Mouse (Mus musculus): ENCODE data around the gene Lpin1.

Gene Lpin1

DNA sequence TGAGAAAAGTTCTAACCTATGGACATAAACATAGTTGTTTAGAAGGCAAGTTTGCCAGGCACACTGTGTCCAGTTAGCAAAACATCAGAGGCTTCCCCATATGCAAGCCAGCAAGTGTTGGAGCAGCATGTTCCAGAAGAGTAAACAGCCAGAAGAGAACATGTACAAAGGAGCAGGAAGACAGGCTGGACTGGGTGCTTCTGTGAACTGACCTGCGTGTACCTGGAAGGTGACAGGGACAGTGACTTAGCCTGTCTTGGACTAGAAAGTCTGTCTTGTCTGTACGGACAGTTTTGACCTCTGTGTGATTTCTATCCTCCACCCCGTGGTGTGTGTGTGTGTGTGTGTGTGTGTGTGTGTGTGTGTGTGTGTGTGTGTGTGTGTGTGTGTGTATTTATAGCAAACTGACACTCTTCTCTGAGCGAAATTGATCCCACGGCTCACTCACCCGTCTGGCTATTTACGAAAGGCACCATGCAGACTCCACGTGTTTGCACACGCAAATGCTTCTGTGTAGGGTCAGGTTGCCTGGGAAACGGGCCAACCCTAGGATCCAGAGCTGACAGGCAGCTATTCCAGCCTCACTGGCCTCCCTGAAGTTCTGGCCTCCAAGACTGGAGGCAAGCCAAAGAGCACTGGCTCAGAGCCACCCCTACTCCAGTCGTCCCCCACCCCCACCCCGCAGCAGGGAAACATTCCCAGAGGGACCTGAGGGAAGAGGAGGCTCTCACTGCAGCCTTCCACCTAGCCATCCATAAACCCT, 7.9 kb upstream of the Lpin1 start:
- peak; percentile 24 for DNase-seq (ENCODE audit: low read depth, low spot score)

DNA sequence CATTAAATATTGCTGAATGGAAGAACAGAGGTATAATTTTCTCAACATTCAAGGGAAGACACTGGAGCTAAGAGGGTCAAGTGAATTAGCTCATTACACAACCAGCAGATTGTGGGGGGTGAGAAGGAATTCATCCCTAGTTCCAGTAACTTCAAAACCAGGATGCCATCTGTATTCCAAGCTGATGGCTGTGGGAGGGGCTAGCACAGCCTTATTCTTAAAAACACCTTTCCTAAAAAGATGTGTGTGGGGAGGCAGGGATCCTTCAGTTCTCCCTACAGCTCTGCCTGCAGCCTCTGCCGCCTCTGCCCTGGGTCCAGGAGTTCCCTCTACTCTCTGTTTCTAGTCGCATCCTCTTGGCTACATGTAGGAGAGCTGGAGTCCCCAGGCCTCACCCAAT, 5.0 kb upstream of the Lpin1 start:
- DNase-seq (ENCODE audit: low read depth, low spot score): no peak

GRCm38 (mm10) chr12:16614556-16614955, 3.8 kb upstream of the Lpin1 start:
- no peak for DNase-seq (ENCODE audit: low read depth, low spot score)

DNA sequence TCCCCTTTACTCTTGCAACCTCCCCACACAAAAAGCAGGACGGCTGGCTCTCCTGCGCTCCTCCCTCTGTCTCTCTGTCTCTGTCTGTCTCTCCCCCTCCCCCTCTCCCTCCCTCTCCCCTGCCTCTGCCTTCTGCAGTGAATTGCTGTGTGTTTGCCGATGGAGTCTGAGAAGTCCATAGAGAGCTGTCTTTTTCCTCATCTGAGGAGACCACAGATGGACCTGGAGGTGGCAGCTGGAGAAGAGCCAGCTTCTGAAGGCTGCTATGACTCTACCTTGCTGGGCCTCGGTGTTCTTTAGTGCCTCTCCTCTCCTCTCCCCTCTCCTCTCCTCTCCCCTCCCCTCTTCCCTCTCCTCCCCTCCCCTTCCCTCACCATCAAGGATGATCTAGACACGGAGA, 5.1 kb downstream of the Lpin1 start:
- DNase-seq (ENCODE audit: low read depth, low spot score): no peak

GRCm38 (mm10) chr12:16602271-16602670, 8.5 kb downstream of the Lpin1 start:
- no peak for DNase-seq (ENCODE audit: low read depth, low spot score)

- DNase-seq (ENCODE audit: low read depth, low spot score): no peak
Measured at GRCm38 (mm10) chr12:16600374-16600773, 10.4 kb downstream of the Lpin1 start.

DNA sequence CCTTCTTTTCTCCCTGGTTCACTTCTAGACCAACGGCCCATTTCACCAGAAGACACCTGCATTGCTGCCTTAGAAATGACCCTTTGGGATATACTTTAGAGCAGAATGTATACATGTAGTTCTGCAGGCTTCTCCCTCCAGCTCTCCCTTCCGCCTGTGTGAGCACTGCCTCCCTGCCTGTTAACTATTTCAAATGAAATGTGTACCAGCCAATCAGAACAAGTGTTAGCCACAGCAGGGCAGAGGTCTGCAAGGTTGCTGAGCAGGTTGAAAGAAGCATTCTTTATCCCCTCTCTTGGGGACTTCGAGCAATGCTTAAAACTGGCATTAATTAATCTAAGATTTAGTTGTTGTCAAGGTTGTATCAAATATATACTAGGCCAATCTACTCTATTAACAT, 11.4 kb downstream of the Lpin1 start:
- DNase-seq (ENCODE audit: low read depth, low spot score): no peak

DNA sequence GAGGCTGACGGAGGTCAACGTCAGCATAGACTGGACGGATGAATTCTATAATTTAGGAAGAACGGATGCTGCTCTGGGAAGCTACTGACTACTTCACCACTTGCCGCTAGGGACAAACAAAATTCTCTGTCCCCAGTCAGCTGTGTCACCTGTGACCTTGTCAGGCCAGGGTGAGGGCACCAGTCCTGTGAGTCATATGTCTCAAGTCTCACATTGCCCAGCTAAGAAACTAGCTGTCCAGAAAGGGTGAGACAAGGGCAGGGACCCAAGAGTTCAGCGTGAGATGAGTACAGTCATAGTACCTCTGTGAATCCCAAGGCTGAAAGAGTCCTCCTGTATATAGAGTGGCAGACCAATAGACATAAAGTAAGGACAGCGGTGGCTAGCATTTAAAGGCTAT, 17.0 kb downstream of the Lpin1 start:
- no peak for DNase-seq (ENCODE audit: low read depth, low spot score)

DNA sequence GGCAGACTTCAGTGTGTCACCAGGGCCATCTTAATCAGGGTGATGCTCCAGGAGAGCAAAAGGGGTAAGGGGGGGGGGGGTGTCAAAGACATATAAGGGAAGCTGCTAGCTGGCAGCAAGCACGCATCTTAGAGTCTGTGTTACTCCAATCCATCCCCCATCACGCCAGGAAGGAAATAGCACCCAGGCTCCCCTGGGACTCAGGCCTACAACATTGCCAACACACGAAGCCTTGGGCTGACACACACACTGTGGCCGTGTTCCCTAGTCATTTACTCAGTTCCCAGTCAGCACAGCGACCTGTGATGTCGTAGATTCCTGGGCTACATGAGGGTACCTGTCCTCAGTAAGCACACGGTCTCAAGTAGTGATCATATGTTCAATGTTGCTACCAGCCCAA, 17.8 kb downstream of the Lpin1 start:
- DNase-seq (ENCODE audit: low read depth, low spot score): no peak

- DNase-seq (ENCODE audit: low read depth, low spot score): no peak
Measured at GRCm38 (mm10) chr12:16592451-16592850, 18.3 kb downstream of the Lpin1 start.

GRCm38 (mm10) chr12:16591453-16592200, 19.1 kb downstream of the Lpin1 start:
- peak; percentile 91 for DNase-seq (ENCODE audit: low read depth, low spot score)

GRCm38 (mm10) chr12:16589966-16590365, 20.8 kb downstream of the Lpin1 start:
- DNase-seq (ENCODE audit: low read depth, low spot score): no peak

- DNase-seq (ENCODE audit: low read depth, low spot score): peak; percentile 92
Measured at GRCm38 (mm10) chr12:16589204-16589949, 21.4 kb downstream of the Lpin1 start.

DNA sequence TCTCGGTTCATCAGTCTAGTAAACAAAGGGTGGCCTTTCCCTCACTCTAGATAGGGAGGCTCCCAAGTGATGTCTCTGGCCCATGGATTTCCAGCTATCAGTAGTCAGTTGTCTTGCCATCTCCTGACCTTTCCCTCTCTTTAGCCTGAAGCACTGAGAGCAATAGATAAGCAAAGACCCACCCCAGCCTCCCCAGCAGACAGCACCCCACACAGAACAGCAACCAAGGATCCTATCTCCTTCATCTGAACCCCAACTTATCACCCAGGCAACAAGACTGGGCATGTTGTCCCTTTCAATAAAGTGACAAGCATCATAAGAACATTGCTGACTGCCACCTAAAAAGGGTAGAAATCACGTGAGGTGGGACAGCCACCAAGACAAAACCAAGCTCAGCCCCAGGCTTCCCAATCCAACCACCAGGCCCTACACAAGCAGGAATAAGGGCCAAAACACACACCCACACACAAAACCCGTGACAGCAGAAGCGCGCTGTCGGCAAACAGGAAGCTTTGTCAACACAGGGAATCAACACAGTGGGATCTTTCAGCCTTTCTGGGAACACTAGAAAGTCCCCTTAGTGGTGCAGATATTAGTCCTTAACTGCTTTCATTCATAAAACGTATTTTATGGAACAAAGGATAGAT, 22.2 kb downstream of the Lpin1 start:
- peak; percentile 30 for DNase-seq (ENCODE audit: low read depth, low spot score)

DNA sequence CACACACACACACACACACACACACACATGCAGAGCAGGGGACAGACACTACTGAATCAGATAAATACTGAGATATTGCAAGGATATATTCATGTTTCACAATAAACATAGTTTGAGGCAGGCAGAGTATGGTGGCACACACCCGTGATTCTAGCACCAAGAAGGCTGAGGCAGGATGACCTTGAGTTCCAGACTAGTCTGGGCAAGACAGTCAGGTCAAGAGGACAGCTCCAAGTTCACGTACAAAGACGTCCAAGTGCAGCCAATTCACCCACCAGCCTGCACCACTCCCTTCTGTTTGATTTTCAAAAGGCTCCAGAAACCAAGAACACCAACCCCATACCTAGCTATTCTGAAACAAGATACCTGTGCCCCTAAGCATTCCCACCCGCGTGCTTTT, 23.0 kb downstream of the Lpin1 start:
- DNase-seq (ENCODE audit: low read depth, low spot score): peak; percentile 20

GRCm38 (mm10) chr12:16587111-16587510, 23.7 kb downstream of the Lpin1 start:
- no peak for DNase-seq (ENCODE audit: low read depth, low spot score)

DNA sequence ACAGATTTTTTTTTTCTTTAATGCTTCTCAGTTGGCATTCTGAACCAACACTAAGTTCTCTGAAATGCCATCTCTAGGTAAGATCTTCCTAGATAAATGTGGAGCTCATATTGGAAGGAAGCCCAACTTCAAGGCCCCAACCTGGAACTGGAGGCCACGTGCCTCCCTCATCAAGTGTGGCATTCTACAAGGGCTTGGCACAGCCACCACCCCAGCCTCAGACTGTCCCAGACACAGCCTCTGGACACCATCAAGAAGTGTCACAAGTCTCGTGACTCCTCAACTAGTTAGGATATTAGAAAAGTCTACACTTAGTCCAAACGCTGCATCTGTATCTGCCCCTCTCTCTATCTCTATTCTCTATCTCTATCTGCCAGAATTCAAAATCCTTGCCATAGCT, 25.8 kb downstream of the Lpin1 start:
- DNase-seq (ENCODE audit: low read depth, low spot score): no peak

GRCm38 (mm10) chr12:16584035-16584682, 26.6 kb downstream of the Lpin1 start:
- DNase-seq (ENCODE audit: low read depth, low spot score): no peak

DNA sequence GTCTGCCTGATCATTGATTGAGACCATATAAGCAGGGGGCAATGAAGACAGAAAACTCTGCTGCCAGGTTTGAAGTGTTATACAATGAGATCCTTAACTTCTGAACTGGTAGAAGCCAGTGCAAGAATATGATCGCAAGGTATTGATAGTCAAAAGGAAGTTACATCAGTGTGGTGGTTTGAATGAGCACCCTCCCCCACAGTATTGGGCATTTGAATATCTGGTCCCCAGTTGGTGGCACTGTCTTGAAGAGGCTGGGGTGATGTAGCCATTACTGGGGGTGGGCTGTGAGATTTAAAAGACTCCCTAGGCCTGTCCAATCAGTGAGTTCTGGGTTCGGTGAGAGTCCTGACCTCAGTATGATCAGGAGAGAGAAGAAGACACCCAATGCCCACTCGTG, 27.5 kb downstream of the Lpin1 start:
- DNase-seq (ENCODE audit: low read depth, low spot score): no peak

- no peak for DNase-seq (ENCODE audit: low read depth, low spot score)
Measured at GRCm38 (mm10) chr12:16580306-16580705, 30.5 kb downstream of the Lpin1 start.

DNA sequence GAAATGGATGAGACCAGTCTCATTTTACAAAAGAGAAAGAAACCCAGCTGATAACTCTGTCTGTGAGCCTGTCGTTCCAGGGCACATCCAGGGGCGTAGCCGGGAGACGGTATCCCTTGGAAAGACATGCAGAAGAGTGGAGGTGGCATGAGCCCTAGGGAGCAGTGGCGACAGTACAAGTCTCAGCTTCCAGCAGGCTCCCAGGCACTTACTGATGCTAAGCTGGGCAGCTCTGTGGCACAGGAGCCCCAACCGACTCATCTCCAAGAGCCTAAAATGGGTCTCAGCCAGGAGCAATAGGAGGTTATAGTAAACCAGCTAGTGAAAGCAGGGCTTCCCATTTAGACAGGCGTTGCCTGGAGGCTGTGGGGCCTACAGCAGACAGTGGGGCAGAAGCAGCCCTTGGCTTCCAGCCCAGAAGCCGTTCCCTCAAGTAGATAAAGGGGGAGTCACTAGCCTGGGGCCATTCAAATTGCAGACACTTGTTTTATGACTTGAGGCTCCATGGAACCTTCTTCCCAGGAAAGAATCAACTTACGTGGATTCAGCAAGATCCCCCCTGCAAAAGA, 33.0 kb downstream of the Lpin1 start:
- no peak for DNase-seq (ENCODE audit: low read depth, low spot score)
